Mouse (Mus musculus) CH12.LX (cell line): ENCODE data around the gene Sh2d7. TPM values are rescaled to one million over a fixed set of nuclear protein-coding genes. Genes with fewer than 3 reads are reported as not detected.
A peak's percentile ranks its signal among the peaks of the same experiment; 100 is the strongest.

Experiments
- DNase-seq: peaks from one replicate; pipeline ENCODE4 v3.0.0-alpha.2; 2013; ENCODE audit errors: extremely low read depth
- H3K27ac ChIP-seq: 2 replicates; pipeline ENCODE4 v1.5.1; 2012; ENCODE audit warnings: low read depth, mild to moderate bottlenecking, control low read depth, moderate library complexity; ENCODE audit not compliant: insufficient read depth
- H3K27me3 ChIP-seq: replicated peaks from 2 replicates; pipeline ENCODE3; 2012; ENCODE audit warnings: inconsistent platforms
- H3K36me3 ChIP-seq, 2 experiments: replicated peaks in 1 of 2; 2 replicates each; pipeline versions ENCODE3 to v1.6.1; 2012; ENCODE audit warnings: inconsistent platforms in 1 of 2, low read length in 1 of 2, mild to moderate bottlenecking in 1 of 2, mixed read lengths in 1 of 2, moderate library complexity in 1 of 2; ENCODE audit not compliant: control insufficient read depth in 1 of 2, insufficient read depth in 1 of 2
- H3K4me1 ChIP-seq, 2 experiments: 2 replicates each; pipeline ENCODE4 v1.6.1; 2012; ENCODE audit warnings: inconsistent platforms in 1 of 2, moderate library complexity in 1 of 2; ENCODE audit not compliant: insufficient read depth in 2 of 2, control insufficient read depth in 1 of 2
- H3K4me2 ChIP-seq: 2 replicates; pipeline ENCODE4 v1.6.1; 2012; ENCODE audit warnings: low read depth, mild to moderate bottlenecking, control low read depth; ENCODE audit not compliant: poor library complexity, insufficient read depth, severe bottlenecking
- H3K4me3 ChIP-seq, 3 experiments: fragments of 150-350 bp in 1 of 3; sonication (generic) in 1 of 3; replicated peaks in 1 of 3; 2 replicates each; pipeline versions ENCODE3 to v1.5.1; 2011 to 2012; ENCODE audit warnings: low read depth in 2 of 3, low read length in 2 of 3, mild to moderate bottlenecking in 2 of 3, moderate library complexity in 2 of 3, control low read depth in 1 of 3, improper control_type of control experiment in 1 of 3, inconsistent platforms in 1 of 3, mixed read lengths in 1 of 3; ENCODE audit not compliant: poor library complexity in 1 of 3
- H3K79me2 ChIP-seq: replicated peaks from 2 replicates; pipeline ENCODE4 v1.6.1; 2012; ENCODE audit warnings: mild to moderate bottlenecking, moderate library complexity; ENCODE audit not compliant: control insufficient read depth, poor library complexity, insufficient read depth, severe bottlenecking; ENCODE audit errors: extremely low read depth
- H3K9ac ChIP-seq: 2 replicates; pipeline ENCODE4 v1.6.1; 2012; ENCODE audit warnings: low read depth, mild to moderate bottlenecking, control low read depth, moderate library complexity; ENCODE audit not compliant: insufficient read depth
- H3K9me3 ChIP-seq: replicated peaks from 2 replicates; pipeline ENCODE3; 2012; ENCODE audit warnings: low read length, inconsistent platforms, mixed read lengths
- BHLHE40 ChIP-seq: IDR thresholded peaks from 2 replicates; pipeline ENCODE4 v1.6.1; 2011; ENCODE audit warnings: mild to moderate bottlenecking, low read depth, low read length, improper control_type of control experiment
- CTCF ChIP-seq, 2 experiments: IDR thresholded peaks in 1 of 2; conservative IDR thresholded peaks in 1 of 2; 2 replicates each; pipeline ENCODE4 v1.5.1; 2011 to 2012; ENCODE audit warnings: low read depth in 2 of 2, low read length in 2 of 2, improper control_type of control experiment in 1 of 2, inconsistent platforms in 1 of 2, mild to moderate bottlenecking in 1 of 2, moderate library complexity in 1 of 2
- ELF1 ChIP-seq: IDR thresholded peaks from 2 replicates; pipeline ENCODE4 v1.6.1; 2014; ENCODE audit warnings: low read depth, mild to moderate bottlenecking, inconsistent platforms, low read length, improper control_type of control experiment
- ETS1 ChIP-seq: conservative IDR thresholded peaks from 2 replicates; pipeline ENCODE4 v1.6.1; 2012; ENCODE audit warnings: low read depth, mild to moderate bottlenecking, inconsistent platforms, low read length, improper control_type of control experiment, moderate library complexity
- JUN ChIP-seq: IDR thresholded peaks from 2 replicates; pipeline ENCODE4 v1.6.1; 2011; ENCODE audit warnings: low read depth, mild to moderate bottlenecking, low read length, improper control_type of control experiment, moderate library complexity; ENCODE audit not compliant: insufficient read depth
- JUND ChIP-seq: conservative IDR thresholded peaks from 2 replicates; pipeline ENCODE4 v1.6.1; 2011; ENCODE audit warnings: low read depth, low read length, improper control_type of control experiment
- MAX ChIP-seq: IDR thresholded peaks from 2 replicates; pipeline ENCODE4 v1.6.1; 2011; ENCODE audit warnings: low read length, improper control_type of control experiment
- MEF2A ChIP-seq: IDR thresholded peaks from 2 replicates; pipeline ENCODE4 v1.6.1; 2014; ENCODE audit warnings: low read depth, mild to moderate bottlenecking, inconsistent platforms, low read length, improper control_type of control experiment, borderline replicate concordance
- NELFE ChIP-seq: IDR thresholded peaks from 2 replicates; pipeline ENCODE4 v1.6.1; 2011; ENCODE audit warnings: low read depth, low read length, improper control_type of control experiment
- PAX5 ChIP-seq: IDR thresholded peaks from 2 replicates; pipeline ENCODE4 v1.6.1; 2012; ENCODE audit warnings: low read length, inconsistent platforms, mixed read lengths
- RAD21 ChIP-seq: IDR thresholded peaks from 2 replicates; pipeline ENCODE4 v1.6.1; 2011; ENCODE audit warnings: low read depth, mild to moderate bottlenecking, low read length, improper control_type of control experiment, moderate library complexity
- SIN3A ChIP-seq: IDR thresholded peaks from 2 replicates; pipeline ENCODE4 v1.6.1; 2012; ENCODE audit warnings: low read length, improper control_type of control experiment, inconsistent platforms
- ZMIZ1 ChIP-seq: IDR thresholded peaks from 2 replicates; pipeline ENCODE4 v1.6.1; 2012; ENCODE audit warnings: low read depth, mild to moderate bottlenecking, inconsistent platforms, low read length, improper control_type of control experiment
- ZNF384 ChIP-seq: IDR thresholded peaks from 2 replicates; pipeline ENCODE4 v1.6.1; 2012; ENCODE audit warnings: low read depth, low read length, improper control_type of control experiment, inconsistent platforms
- dilution Hi-C: fragments of 300-500 bp; cut with MboI; formaldehyde crosslinking; loops from 2 replicates; pipeline ENCODE4 v1.14.3; 2020; ENCODE audit warnings: low sequenced_read_pairs; ENCODE audit not compliant: extremely low pct_unique_long_range_greater_than_20kb, extremely low pct_ligation_motif_present
- in situ Hi-C: fragments of 300-500 bp; cut with MboI; formaldehyde crosslinking; loops from 3 replicates; pipeline ENCODE4 v1.14.3; 2019; ENCODE audit warnings: low sequenced_read_pairs, low pct_ligation_motif_present, low pct_unique_long_range_greater_than_20kb, mixed read lengths
- polyA plus RNA-seq: library from polyadenylated mRNA; unstranded; fragments of >175 nt; gene quantifications from 2 replicates; pipeline ENCODE4 v1.2.1, GENCODE M21; 2012; ENCODE audit warnings: low read depth; ENCODE audit not compliant: insufficient read length
- total RNA-seq, 2 experiments: library from RNA; depleted of rRNA; stranded (reverse); fragments of 300-350 nt in 1 of 2; fragments of >200 nt in 1 of 2; gene quantifications; 2 replicates each; pipeline ENCODE4 v1.2.3; 2012 to 2014

Gene Sh2d7
- total and polyA plus RNA-seq, 3 experiments, result 0.56 to 0.83 (median 0.81) TPM

DNA sequence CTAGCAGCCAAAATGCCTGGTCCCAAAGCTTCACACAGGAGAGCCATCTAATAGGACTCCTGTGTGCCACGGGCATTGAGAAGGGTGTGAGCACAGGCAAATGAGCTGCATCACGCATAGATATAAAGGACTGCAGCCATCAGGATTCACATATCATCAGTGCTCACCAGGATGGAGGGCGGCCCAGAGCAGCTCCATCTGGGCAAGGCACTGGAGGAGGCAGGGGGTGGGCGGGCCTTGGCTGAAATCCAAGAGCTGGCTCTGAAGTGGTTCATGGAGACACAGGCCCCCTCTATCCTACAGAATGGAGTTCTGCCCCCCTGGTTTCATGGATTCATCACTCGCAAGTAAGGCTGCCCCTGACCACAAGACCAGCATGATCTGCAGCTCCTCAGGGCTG, 4.8 kb upstream of the Sh2d7 start:
- dilution Hi-C loops, result no loop called here
- H3K9me3 ChIP-seq, result no peaks in the 10 kb centered on the region
- no peak for DNase-seq

DNA sequence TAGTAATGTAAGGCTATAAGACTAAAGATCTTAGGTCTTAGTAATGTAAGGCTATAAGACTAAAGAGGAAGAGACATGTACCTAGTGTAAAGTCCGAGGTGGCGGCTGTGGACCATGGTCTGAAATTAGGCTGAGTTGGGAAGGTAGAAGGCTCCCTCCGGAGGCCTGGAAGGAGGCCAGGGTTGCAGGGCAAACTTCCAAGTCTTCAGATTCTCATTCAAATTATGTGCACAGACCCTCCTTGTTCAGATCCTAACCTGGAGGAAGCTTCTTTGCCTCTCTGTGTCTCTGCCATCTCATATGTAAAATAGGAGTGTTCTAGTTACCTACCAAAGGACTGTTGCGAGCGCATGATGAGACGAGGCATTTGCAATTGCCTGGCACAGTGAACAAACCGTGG, 2.5 kb upstream of the Sh2d7 start:
- in situ Hi-C loops, result no loop called here
- no peaks in the 10 kb centered on the region for H3K27me3 ChIP-seq
- H3K4me3 ChIP-seq, result no peak overlapping the region
- H3K4me2 ChIP-seq, result no peak overlapping the region
- DNase-seq, result no peak
- no peak overlapping the region for H3K9ac ChIP-seq
- no peaks in the 10 kb centered on the region for H3K9me3 ChIP-seq
- H3K79me2 ChIP-seq, result no peaks in the 10 kb centered on the region
- peaks cover 16 to 98% of the 10 kb centered on the region in 2 experiments for H3K4me1 ChIP-seq
- TF ChIP-seq NELFE (no peak), CTCF (conservative IDR thresholded peaks at IDR 0.05 in 1 of 2, IDR thresholded peaks at IDR 0.05 in 1 of 2; ENCODE audit: low read depth in 2 of 2, low read length in 2 of 2) (peak in 1 of 2 experiments; percentile 17; a peak in 1 of 4 replicates), RAD21 (peak; percentile 13)
- TF ChIP-seq, all 38 proteins: peak for 2
- dilution Hi-C loops, result no loop called here
- H3K27ac ChIP-seq, result no peak overlapping the region
- H3K36me3 ChIP-seq, result no peaks in the 10 kb centered on the region

More for the DNA sequence above, 4.8 kb upstream of the Sh2d7 start:
- no peak overlapping the region for H3K27ac ChIP-seq
- TF ChIP-seq MEF2A (no peak), NELFE (no peak), ELF1 (no peak), SIN3A (no peak), JUN (no peak), ZNF384 (no peak), MAX (no peak), BHLHE40 (no peak)
- TF ChIP-seq, all 38 proteins: peak for 0
- Histone ChIP-seq H3K36me3 (no peaks in the 10 kb centered on the region), H3K9ac (no peak overlapping the region), H3K79me2 (no peaks in the 10 kb centered on the region), H3K4me2 (no peak overlapping the region), H3K4me3 (no peak overlapping the region), H3K4me1 (peaks cover 16 to 97% of the 10 kb centered on the region in 2 experiments), H3K27me3 (no peaks in the 10 kb centered on the region)
- in situ Hi-C loops, result no loop called here

DNA sequence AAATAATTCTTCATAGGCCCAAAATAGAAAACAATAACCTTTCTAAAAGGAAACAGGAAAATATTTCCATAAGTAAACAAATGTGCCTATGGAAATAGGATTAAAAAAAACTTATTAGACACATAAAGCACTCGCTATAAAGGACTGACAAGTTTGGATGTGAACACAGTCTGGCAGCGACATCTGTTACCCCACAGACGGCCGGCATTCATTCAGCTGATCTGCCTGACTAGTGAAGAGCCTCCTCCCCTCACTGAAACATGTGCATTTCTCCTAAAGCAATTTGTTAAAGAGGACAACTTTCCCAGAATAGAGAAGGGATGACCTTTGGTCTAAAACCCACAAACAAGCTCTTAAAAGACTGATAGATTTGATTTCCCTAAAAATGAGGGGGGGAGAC, 1.8 kb upstream of the Sh2d7 start:
- Histone ChIP-seq H3K4me2 (no peak overlapping the region), H3K27me3 (no peaks in the 10 kb centered on the region), H3K4me1 (peaks cover 19 to 98% of the 10 kb centered on the region in 2 experiments), H3K36me3 (no peaks in the 10 kb centered on the region), H3K27ac (no peak overlapping the region), H3K9me3 (no peaks in the 10 kb centered on the region), H3K9ac (no peak overlapping the region), H3K79me2 (no peaks in the 10 kb centered on the region), H3K4me3 (no peak overlapping the region)
- TF ChIP-seq JUND (no peak), MAX (no peak), BHLHE40 (no peak), ETS1 (no peak), PAX5 (no peak), ZMIZ1 (no peak)
- in situ Hi-C loops, result no loop called here
- no peak for DNase-seq
- dilution Hi-C loops, result no loop called here
